Mouse (Mus musculus) hindbrain, embryonic 12.5 days (tissue): ENCODE results near the gene 4930407I10Rik. TPM values are rescaled to one million over a fixed set of nuclear protein-coding genes. Genes with fewer than 3 reads are reported as not detected.
A peak's percentile ranks its signal among the peaks of the same experiment; 100 is the strongest.

Experiments used
- ATAC-seq: fragments of 200-750 bp; cut with Nextera tagmentation; 2 replicates; pipeline ENCODE4 v1.8.0; 2017; ENCODE audit warnings: moderate TSS enrichment; ENCODE audit not compliant: low FRiP score
- H3K27ac ChIP-seq: fragments of 300-500 bp; sonication (generic); 2 replicates; pipeline ENCODE4 v1.5.1; 2016; ENCODE audit warnings: mild to moderate bottlenecking
- H3K27me3 ChIP-seq: fragments of 300-500 bp; sonication (generic); 2 replicates; pipeline ENCODE4 v1.6.1; 2016; ENCODE audit warnings: mild to moderate bottlenecking
- H3K36me3 ChIP-seq: fragments of 300-500 bp; sonication (generic); 2 replicates; pipeline ENCODE4 v1.6.1; 2016; ENCODE audit warnings: mild to moderate bottlenecking
- H3K4me1 ChIP-seq: fragments of 300-500 bp; sonication (generic); 2 replicates; pipeline ENCODE4 v1.6.1; 2016
- H3K4me2 ChIP-seq: fragments of 300-500 bp; sonication (generic); replicated peaks from 2 replicates; pipeline ENCODE4 v1.6.1; 2016; ENCODE audit warnings: mild to moderate bottlenecking
- H3K4me3 ChIP-seq: fragments of 300-500 bp; sonication (generic); 2 replicates; pipeline ENCODE4 v1.5.1; 2016; ENCODE audit warnings: mild to moderate bottlenecking
- H3K9ac ChIP-seq: fragments of 300-500 bp; sonication (generic); 2 replicates; pipeline ENCODE4 v1.6.1; 2016; ENCODE audit warnings: mild to moderate bottlenecking, moderate library complexity
- H3K9me3 ChIP-seq: fragments of 300-500 bp; sonication (generic); replicated peaks from 2 replicates; pipeline ENCODE4 v1.6.1; 2016; ENCODE audit warnings: mild to moderate bottlenecking
- WGBS: fragments of 180-500 bp; shearing (Covaris S2); methylation state at CpG from one replicate; pipeline ENCODE4 v1.1.7; 2016; 5-methylcytosine and 5-hydroxymethylcytosine counted together
- polyA plus RNA-seq: library from polyadenylated mRNA; unstranded; fragments of >200 nt; fragmentation: Nextera tagmentation; extraction: Ambion mirVana; gene quantifications from 2 replicates; pipeline ENCODE4 v1.2.1, GENCODE M21; 2016

Gene 4930407I10Rik
- polyA plus RNA-seq, 1 experiment from 2014 or later = not detected

DNA sequence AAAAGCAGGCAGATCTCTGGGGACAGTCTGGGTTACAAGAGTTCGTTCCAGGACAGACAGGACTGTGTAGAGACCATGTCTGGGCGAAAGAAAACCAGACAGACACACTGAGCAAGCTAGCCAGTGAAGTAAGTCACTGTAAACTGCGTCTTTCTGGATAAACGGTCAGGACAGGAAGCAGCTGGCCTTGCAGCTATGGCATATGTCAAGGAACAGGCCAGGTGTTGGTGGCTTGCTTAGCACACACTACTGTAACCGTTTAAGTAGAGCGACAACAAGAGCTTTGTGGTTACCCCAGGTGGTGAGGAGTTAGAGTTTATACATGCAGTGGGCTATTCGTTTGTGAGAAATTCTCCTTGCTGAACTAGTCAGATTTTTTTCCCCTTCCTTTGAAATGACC is 31.2 kb upstream of the 4930407I10Rik start:
- 91% methylated on average over 7 of the region's 7 CpGs for WGBS
- Histone ChIP-seq H3K4me3 (no peak overlapping the region), H3K9me3 (no peaks in the 10 kb centered on the region), H3K36me3 (peaks cover 93% of the 10 kb centered on the region), H3K27ac (no peak overlapping the region), H3K4me2 (no peak overlapping the region), H3K27me3 (no peaks in the 10 kb centered on the region), H3K4me1 (no peaks in the 10 kb centered on the region), H3K9ac (no peak overlapping the region)
- ATAC-seq = no peak

DNA sequence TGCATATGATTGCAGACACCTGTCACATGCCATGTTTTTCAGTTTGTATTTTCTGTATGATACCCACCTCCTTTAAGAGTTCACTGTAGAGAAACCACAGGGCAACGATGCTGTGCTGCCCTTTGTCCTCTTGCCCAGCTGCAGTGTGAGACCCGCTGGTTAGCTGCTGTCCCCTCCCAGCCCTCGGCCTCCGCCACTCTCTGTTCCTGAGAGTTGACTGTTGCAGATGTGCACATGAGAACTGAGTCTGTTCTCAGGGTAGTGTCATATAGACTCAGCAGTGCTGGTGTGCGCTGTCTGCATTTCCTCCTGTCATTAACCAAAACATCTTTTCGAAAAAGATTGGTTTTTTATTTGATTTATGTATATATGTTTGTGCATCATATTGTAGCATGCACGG is 26.6 kb upstream of the 4930407I10Rik start:
- no peaks in the 10 kb centered on the region for H3K9me3 ChIP-seq
- H3K36me3 ChIP-seq = peaks cover 61% of the 10 kb centered on the region
- 89% methylated on average over 7 of the region's 7 CpGs for WGBS
- no peak overlapping the region for H3K4me3 ChIP-seq
- H3K4me2 ChIP-seq = no peak overlapping the region
- ATAC-seq = no peak
- no peak overlapping the region for H3K27ac ChIP-seq
- H3K27me3 ChIP-seq = no peaks in the 10 kb centered on the region
- H3K4me1 ChIP-seq = no peaks in the 10 kb centered on the region
- no peak overlapping the region for H3K9ac ChIP-seq

DNA sequence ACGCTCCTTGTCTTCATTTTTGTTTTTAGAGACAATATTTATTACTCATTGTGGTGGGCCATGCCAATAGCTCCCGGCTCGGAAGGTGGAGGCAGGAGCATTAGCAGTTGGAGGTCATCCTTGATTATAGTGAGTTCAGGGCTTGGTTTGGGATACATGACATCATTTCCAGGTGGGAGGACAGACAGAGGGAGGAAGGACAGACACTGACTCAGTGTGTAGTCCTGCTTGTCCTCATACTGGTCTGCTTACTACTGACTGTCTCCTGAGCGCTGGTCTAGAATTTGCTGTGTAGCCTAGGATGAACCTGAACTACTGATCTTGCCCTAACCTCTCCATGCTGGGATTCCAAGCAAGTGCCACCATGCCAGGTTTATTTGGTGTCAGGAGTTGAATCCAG is 25.2 kb upstream of the 4930407I10Rik start, which contains the start of gene Desi1:
Gene Desi1, minus strand, starts transcription at position 101 of the 400 bp plus-strand sequence.
- H3K4me2 ChIP-seq = no peak within 1 kb of the TSS
- 91% methylated on average over 4 of the region's 4 CpGs for WGBS
- ATAC-seq = no peak

DNA sequence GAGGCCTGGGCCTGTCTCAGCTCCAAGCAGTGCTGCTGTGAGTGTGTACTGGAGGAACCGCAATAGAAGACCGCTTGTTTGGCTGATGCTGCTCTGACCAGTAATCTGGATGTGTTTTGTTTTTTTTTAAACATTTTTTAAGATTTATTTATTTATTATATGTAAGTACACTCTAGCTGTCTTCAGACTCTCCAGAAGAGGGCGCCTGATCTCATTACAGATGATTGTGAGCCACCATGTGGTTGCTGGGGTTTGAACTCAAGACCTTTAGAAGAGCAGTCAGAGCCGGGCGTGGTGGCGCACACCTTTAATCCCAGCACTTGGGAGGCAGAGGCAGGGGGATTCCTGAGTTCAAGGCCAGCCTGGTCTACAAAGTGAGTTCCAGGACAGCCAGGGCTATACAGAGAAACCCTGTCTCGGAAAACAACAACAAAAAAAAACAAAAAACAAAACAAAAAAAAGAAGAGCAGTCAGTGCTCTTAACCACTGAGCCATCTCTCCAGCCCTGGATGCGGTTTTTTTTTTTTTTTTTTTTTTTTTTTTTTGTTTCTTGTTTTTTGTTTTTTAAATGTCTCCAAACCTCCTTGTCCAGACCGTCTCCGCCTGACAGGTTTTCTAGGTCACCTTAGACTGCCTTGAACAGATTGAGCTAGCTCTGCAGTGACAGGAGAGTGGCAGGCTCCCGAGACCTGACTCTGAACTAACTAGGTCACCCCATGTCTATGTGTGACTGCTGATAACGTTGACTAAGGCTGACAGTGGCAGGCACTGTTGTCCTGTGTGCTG is 22.9 kb upstream of the 4930407I10Rik start:
- no peaks in the 10 kb centered on the region for H3K4me1 ChIP-seq
- H3K27me3 ChIP-seq = no peaks in the 10 kb centered on the region
- H3K27ac ChIP-seq = no peak overlapping the region
- H3K9me3 ChIP-seq = no peaks in the 10 kb centered on the region
- no peak overlapping the region for H3K4me2 ChIP-seq
- 84% methylated on average over 12 of the region's 12 CpGs for WGBS
- no peak overlapping the region for H3K9ac ChIP-seq
- H3K4me3 ChIP-seq = no peak overlapping the region
- no peak for ATAC-seq
- H3K36me3 ChIP-seq = peaks cover 56% of the 10 kb centered on the region

More for the DNA sequence above, 25.2 kb upstream of the 4930407I10Rik start, which contains the start of gene Desi1:
- Histone ChIP-seq H3K36me3 (peaks cover 61% of the 10 kb centered on the region), H3K9ac (no peak within 1 kb of the TSS), H3K27me3 (no peaks in the 10 kb centered on the region), H3K4me3 (no peak within 1 kb of the TSS), H3K9me3 (no peaks in the 10 kb centered on the region), H3K4me1 (no peaks in the 10 kb centered on the region), H3K27ac (no peak within 1 kb of the TSS)

DNA sequence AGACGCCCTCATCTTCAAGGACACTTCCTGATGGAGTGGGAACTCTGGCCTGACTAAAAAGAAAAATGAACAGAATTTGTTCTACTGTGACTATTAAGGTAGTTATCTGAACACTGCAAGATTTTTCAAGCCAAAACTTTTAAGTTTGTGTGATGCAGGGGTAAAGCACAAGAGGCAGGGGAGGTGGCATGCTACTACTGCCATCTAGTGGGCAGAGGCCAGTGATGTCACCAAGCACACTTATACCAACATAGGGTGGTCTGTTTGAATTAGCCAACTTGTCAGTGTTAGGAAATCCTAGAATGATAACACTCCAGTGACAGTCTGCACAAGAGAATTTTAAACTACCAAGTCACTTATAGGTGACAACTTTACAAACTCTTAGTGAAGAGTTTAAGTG is 18.3 kb upstream of the 4930407I10Rik start:
- Histone ChIP-seq H3K4me3 (no peak overlapping the region), H3K4me2 (no peak overlapping the region), H3K9me3 (no peaks in the 10 kb centered on the region), H3K27ac (no peak overlapping the region), H3K27me3 (no peaks in the 10 kb centered on the region), H3K4me1 (peaks cover 6% of the 10 kb centered on the region), H3K9ac (no peak overlapping the region), H3K36me3 (peaks cover 53% of the 10 kb centered on the region)
- 100% methylated on average over 1 of the region's 1 CpGs for WGBS
- no peak for ATAC-seq

DNA sequence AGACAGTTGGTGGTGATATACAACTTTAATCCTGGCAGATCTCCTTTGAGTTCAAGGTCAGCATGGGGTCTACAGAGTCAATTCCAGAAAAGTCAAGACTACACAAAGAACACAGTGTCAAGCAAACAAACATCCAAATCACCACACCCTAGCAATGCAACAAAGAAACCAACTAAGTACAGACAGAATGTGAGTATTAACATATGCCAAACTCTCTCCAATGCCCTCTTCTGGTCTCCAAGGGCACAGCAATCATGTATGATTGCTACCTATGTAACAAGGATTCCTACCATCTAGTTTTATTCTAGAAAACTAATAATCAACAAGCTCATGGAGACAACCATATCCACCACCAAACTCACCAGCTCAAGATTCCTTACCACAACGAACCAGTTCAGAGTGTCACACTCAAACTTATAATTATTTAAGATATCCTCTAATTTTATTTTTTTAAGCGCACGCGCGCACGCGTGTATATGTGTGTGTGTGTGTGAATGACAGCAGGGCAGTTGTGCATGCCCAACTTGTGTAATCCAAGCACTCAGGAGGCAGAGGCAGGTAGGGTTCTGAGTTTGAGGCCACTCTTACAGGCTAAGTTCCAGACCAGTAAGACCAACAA is 14.7 kb upstream of the 4930407I10Rik start:
- Histone ChIP-seq H3K4me2 (no peak overlapping the region), H3K27me3 (no peaks in the 10 kb centered on the region), H3K36me3 (peaks cover 29% of the 10 kb centered on the region), H3K27ac (no peak overlapping the region), H3K4me3 (no peak overlapping the region), H3K9ac (no peak overlapping the region), H3K4me1 (peaks cover 18% of the 10 kb centered on the region), H3K9me3 (no peaks in the 10 kb centered on the region)
- no peak for ATAC-seq
- 95% methylated on average over 7 of the region's 7 CpGs for WGBS

DNA sequence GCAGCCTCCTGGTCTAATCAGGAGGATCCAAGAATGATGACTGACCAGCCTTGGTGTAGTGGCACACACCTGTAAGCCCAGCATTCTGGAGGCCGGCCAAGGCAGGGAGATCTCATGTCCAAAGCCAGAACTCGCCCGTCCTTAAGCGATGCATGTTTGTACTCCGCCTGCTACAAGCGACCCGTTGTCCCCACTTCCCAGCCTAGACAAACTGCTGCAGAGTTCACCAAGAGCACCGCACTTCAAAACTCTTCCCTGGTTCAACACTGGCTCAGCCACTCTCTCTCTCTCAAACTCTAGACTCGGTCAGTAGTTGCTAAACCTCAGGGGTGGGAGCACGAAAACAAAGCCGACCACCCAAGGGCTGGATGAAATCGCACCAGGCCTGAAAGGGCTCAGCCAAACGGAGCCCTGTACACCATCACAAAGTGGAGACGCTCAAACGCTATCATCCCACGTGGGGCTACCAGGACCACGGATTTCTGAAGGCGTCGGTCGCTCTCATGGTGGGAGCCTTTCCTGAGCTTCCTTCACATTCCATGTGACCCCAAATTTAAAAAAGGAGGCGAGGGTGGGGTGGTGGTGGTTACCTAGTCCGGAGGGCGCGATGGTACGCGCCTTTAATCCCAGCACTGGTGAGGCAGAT is 12.6 kb upstream of the 4930407I10Rik start:
- Histone ChIP-seq H3K9me3 (no peaks in the 10 kb centered on the region), H3K27me3 (no peaks in the 10 kb centered on the region), H3K9ac (peak overlapping the region; percentile 87), H3K27ac (no peak overlapping the region), H3K4me2 (peak overlapping the region; percentile 93), H3K36me3 (peaks cover 15% of the 10 kb centered on the region), H3K4me1 (peaks cover 18% of the 10 kb centered on the region), H3K4me3 (peak overlapping the region; percentile 94)
- 5% methylated on average over 26 of the region's 26 CpGs for whole genome bisulfite sequencing
- peak; percentile 41 for ATAC-seq

DNA sequence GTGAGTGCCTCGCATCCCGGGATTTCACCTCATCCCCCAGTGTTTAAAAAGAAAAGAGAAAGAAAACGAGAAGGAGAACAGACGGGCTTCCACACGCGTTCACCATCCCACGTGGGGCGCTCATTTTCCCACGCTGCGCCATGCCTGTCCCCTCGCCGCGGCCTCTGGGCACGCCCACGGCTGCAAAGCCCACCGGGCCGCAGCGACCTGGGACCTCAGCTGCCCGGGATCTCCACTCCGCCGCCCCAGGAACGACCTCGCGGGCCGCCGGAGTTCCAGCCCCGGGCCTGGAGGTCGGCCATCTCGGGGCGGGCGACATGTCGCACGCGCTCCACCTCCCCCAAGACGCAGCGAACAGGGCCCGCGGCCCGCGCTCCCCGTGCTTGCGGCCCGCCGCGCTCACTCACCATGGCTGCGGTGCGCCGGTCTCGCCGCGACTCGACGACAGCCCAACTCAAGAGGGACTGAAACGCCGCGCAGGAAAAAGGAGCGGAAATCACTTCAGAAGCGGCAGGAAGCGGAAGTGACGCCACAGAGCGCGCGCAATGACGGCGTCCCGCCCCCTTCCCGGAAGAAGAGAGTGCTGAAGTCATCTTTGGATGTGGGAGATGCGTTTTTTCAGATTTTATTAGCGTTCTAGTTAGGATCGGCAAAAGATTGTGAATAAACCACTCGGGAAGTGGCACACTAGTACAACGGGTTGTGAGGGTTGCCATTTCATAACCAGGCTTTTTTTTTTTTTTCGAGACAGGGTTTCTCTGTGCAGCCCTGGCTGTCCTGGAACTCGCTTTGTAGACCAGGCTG is 11.7 kb upstream of the 4930407I10Rik start, which contains the start of gene Snu13:
Gene Snu13, minus strand, starts transcription at position 519 of the 804 bp plus-strand sequence.
- H3K27me3 ChIP-seq = 0 out of 2 replicates have a peak, but pooled peaks cover 3% of the 10 kb centered on the region
- WGBS = under 1% methylated on average over 73 of the region's 74 CpGs
- peaks cover 14% of the 10 kb centered on the region for H3K36me3 ChIP-seq
- peaks cover 18% of the 10 kb centered on the region for H3K4me1 ChIP-seq
- peak within 1 kb of the TSS; percentile 94 for H3K4me3 ChIP-seq
- H3K4me2 ChIP-seq = peak within 1 kb of the TSS; percentile 93
- H3K9me3 ChIP-seq = no peaks in the 10 kb centered on the region
- peak within 1 kb of the TSS; percentile 83 for H3K27ac ChIP-seq
- H3K9ac ChIP-seq = peak within 1 kb of the TSS; percentile 87
- peak; percentile 86 for ATAC-seq

DNA sequence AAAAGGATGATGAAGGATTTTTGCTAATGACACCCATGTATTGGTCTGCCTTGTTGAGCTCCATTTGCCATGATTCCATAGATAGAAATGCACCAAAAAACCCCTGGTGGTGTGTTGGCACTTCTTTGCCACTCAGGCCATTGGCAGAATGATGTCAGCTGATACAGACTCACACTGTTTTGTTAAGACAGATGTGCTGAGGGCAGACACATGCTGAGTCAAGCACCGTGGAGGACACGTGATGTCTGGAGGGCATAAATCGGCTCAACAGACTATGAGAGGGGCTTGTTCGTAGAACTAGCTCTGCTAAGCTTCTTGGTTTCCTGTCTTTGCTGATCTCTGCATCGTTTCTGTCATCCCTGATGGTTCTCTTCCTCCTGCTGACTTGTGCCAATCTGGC is 6.4 kb upstream of the 4930407I10Rik start:
- ATAC-seq = no peak
- Histone ChIP-seq H3K4me3 (no peak overlapping the region), H3K9ac (no peak overlapping the region), H3K36me3 (no peaks in the 10 kb centered on the region), H3K9me3 (no peaks in the 10 kb centered on the region), H3K27me3 (peaks cover 10% of the 10 kb centered on the region; the same call in 1 of the 2 replicates), H3K27ac (no peak overlapping the region), H3K4me1 (0 out of 2 replicates have a peak, but pooled peaks cover 2% of the 10 kb centered on the region), H3K4me2 (no peak overlapping the region)
- 75% methylated on average over 5 of the region's 5 CpGs for WGBS

DNA sequence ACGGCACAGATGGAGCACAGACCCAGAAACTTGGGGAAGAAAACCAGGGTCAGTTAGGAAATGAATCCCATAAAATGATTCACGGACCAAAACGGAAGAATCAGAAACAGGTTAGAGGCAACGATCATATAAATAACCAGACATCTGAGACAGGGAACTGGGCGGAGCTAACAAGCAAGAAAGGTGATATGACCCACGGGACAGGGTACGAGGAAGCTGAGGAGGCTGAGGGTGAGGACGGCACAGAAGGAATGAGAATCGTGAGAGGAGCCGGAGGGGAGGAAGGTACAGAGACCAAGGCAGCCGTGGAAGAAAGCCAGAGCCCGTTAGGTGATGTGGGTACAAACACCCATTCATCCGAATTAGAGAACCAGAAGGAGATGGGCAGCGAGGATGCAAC is 5.0 kb downstream of the 4930407I10Rik start:
- H3K27ac ChIP-seq = no peak overlapping the region
- ATAC-seq = no peak
- H3K4me2 ChIP-seq = no peak overlapping the region
- no peaks in the 10 kb centered on the region for H3K36me3 ChIP-seq
- WGBS = 65% methylated on average over 14 of the region's 14 CpGs
- 0 out of 2 replicates have a peak overlapping the region, but pooled peaks have one; percentile 2 for H3K9ac ChIP-seq
- peaks cover 47% of the 10 kb centered on the region for H3K27me3 ChIP-seq
- no peaks in the 10 kb centered on the region for H3K4me1 ChIP-seq
- no peak overlapping the region for H3K4me3 ChIP-seq
- H3K9me3 ChIP-seq = no peaks in the 10 kb centered on the region

DNA sequence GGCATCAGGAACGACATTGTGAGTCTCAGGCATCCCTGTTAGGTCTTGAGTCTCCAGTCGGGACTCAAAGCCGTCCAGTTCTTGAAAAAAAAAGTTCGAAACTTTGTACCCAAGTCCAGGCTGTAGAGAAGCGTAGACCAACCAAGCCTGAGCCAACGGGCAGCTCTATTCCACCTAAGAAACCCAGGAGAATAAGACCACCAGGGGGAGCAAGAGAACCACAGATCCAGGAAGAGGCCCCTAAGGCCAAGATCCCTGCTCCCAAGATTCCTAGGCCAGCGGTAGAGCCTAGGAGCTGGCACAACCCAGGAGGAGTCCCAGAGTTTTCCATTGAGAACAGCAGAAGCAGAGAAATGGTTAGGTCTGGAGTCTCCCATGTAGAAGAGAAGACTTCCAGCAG is 6.6 kb downstream of the 4930407I10Rik start:
- ATAC-seq = no peak

More for the DNA sequence above, 6.6 kb downstream of the 4930407I10Rik start:
- H3K36me3 ChIP-seq = no peaks in the 10 kb centered on the region
- H3K4me2 ChIP-seq = no peak overlapping the region
- peaks cover 60% of the 10 kb centered on the region for H3K27me3 ChIP-seq
- H3K9ac ChIP-seq = no peak overlapping the region
- no peaks in the 10 kb centered on the region; the same call in 1 of the 2 replicates for H3K9me3 ChIP-seq
- no peak overlapping the region for H3K4me3 ChIP-seq
- peaks cover 5% of the 10 kb centered on the region; the same call in 1 of the 2 replicates for H3K4me1 ChIP-seq
- 15% methylated on average over 7 of the region's 7 CpGs for WGBS
- no peak overlapping the region for H3K27ac ChIP-seq
